Mouse (Mus musculus) heart, embryonic 14.5 days (tissue): ENCODE data around the gene A4galt. TPM values are rescaled to one million over a fixed set of nuclear protein-coding genes. Genes with fewer than 3 reads are reported as not detected.

ENCODE experiments used
- polyA plus RNA-seq: library from polyadenylated mRNA; unstranded; fragments of >200 nt; fragmentation: Nextera tagmentation; extraction: Ambion mirVana; gene quantifications from 2 replicates; pipeline ENCODE4 v1.2.1, GENCODE M21; 2014

The A4galt gene
- polyA plus RNA-seq, 1 experiment from 2014 or later = 0.88 TPM

Other genes with a start within 250 kb of the A4galt start
- gene Nfam1, start 218.5 kb downstream of the A4galt start, polyA plus RNA-seq = 1.9 and 2.6 TPM in 2 replicates
- gene Serhl, start 162.3 kb downstream of the A4galt start, polyA plus RNA-seq = 63.9 and 80.1 TPM in 2 replicates
- gene Rrp7a, start 129.0 kb downstream of the A4galt start, polyA plus RNA-seq = 33.7 and 33.9 TPM in 2 replicates
- gene Poldip3, start 102.4 kb downstream of the A4galt start, polyA plus RNA-seq = 76.9 and 79.2 TPM in 2 replicates
- 161 and 163 TPM in 2 replicates for gene Cyb5r3, start 79.2 kb downstream of the A4galt start, polyA plus RNA-seq
- gene Arfgap3, start 98.5 kb upstream of the A4galt start, polyA plus RNA-seq = 28.5 and 33.3 TPM in 2 replicates
- 53.0 and 53.3 TPM in 2 replicates for gene Pacsin2, start 212.8 kb upstream of the A4galt start, polyA plus RNA-seq